Mouse (Mus musculus) kidney, postnatal 0 days (tissue): ENCODE results near the gene Zfand2b. TPM values are rescaled to one million over a fixed set of nuclear protein-coding genes. Genes with fewer than 3 reads are reported as not detected.

ENCODE experiments used
- ATAC-seq: fragments of 200-750 bp; cut with Nextera tagmentation; replicated peaks from 2 replicates; pipeline ENCODE4 v1.8.0; 2017; ENCODE audit warnings: low read depth, moderate number of reproducible peaks, moderate TSS enrichment, moderate library complexity; ENCODE audit not compliant: low FRiP score
- DNase-seq: peaks from one replicate; pipeline ENCODE4 v3.0.0-alpha.2; 2016; ENCODE audit warnings: low spot score
- H3K27ac ChIP-seq: fragments of 300-500 bp; sonication (generic); 2 replicates; pipeline ENCODE4 v1.5.1; 2014; ENCODE audit warnings: mild to moderate bottlenecking
- H3K27me3 ChIP-seq: fragments of 300-500 bp; sonication (generic); 2 replicates; pipeline ENCODE4 v1.6.1; 2014; ENCODE audit warnings: low read length, mixed read lengths; ENCODE audit not compliant: insufficient read depth
- H3K36me3 ChIP-seq: fragments of 300-500 bp; sonication (generic); 2 replicates; pipeline ENCODE4 v1.6.1; 2014; ENCODE audit warnings: low read length, mixed read lengths; ENCODE audit not compliant: insufficient read depth
- H3K4me1 ChIP-seq: fragments of 300-500 bp; sonication (generic); replicated peaks from 2 replicates; pipeline ENCODE4 v1.6.1; 2014; ENCODE audit warnings: antibody characterized with exemption, low read length, mixed read lengths; ENCODE audit not compliant: insufficient read depth
- H3K4me2 ChIP-seq: fragments of 300-500 bp; sonication (generic); 2 replicates; pipeline ENCODE4 v1.6.1; 2014; ENCODE audit warnings: mild to moderate bottlenecking, low read length, moderate library complexity, mixed read lengths
- H3K4me3 ChIP-seq: fragments of 300-500 bp; sonication (generic); replicated peaks from 2 replicates; pipeline ENCODE4 v1.5.1; 2014; ENCODE audit warnings: low read depth, low read length
- H3K9ac ChIP-seq: fragments of 300-500 bp; sonication (generic); 2 replicates; pipeline ENCODE4 v1.6.1; 2014; ENCODE audit warnings: low read depth, low read length
- H3K9me3 ChIP-seq: fragments of 300-500 bp; sonication (generic); replicated peaks from 2 replicates; pipeline ENCODE4 v1.6.1; 2016; ENCODE audit warnings: low read length, inconsistent platforms, mixed read lengths
- CTCF ChIP-seq: IDR thresholded peaks from 2 replicates; pipeline ENCODE4 v1.5.1; 2016; ENCODE audit warnings: antibody characterized with exemption, low read depth, mild to moderate bottlenecking, moderate library complexity
- WGBS: fragments of 180-500 bp; shearing (Covaris S2); extraction: QIAGEN DNeasy Blood & Tissue Kit; methylation state at CpG from one replicate; pipeline ENCODE4 v1.1.7; 2014; 5-methylcytosine and 5-hydroxymethylcytosine counted together
- polyA plus RNA-seq: library from polyadenylated mRNA; unstranded; fragments of >200 nt; fragmentation: Nextera tagmentation; extraction: Ambion mirVana; gene quantifications from 2 replicates; pipeline ENCODE4 v1.2.1, GENCODE M21; 2015

Zfand2b gene
- polyA plus RNA-seq, 1 experiment from 2014 or later, result 47.7 TPM

GRCm38 (mm10) chr1:75142301-75143261, 25.9 kb upstream of the Zfand2b start, which contains the start of the genes Cnppd1 and Retreg2:
Gene Cnppd1, minus strand, starts transcription at chr1:75142711.
Gene Retreg2, plus strand, starts transcription at chr1:75142778.
- H3K36me3 ChIP-seq, result peaks cover 32% of the 10 kb centered on the region
- TF ChIP-seq CTCF, result peak; percentile 60
- H3K27me3 ChIP-seq, result no peaks in the 10 kb centered on the region
- H3K4me2 ChIP-seq, result peak within 1 kb of the TSS; percentile 88
- peak; percentile 95 for DNase-seq
- H3K4me3 ChIP-seq, result peak within 1 kb of the TSS; percentile 73
- peak; percentile 87 for ATAC-seq
- no peaks in the 10 kb centered on the region for H3K9me3 ChIP-seq
- H3K27ac ChIP-seq, result peak within 1 kb of the TSS; percentile 97
- H3K4me1 ChIP-seq, result peaks cover 14% of the 10 kb centered on the region; the same call in 1 of the 2 replicates
- under 1% methylated on average over 80 of the region's 91 CpGs for WGBS
- H3K9ac ChIP-seq, result peak within 1 kb of the TSS; percentile 85

- Histone ChIP-seq H3K36me3 (peaks cover 36% of the 10 kb centered on the region), H3K4me1 (peaks cover 11% of the 10 kb centered on the region; the same call in 1 of the 2 replicates), H3K4me2 (no peak overlapping the region), H3K9ac (no peak overlapping the region), H3K27ac (no peak overlapping the region), H3K4me3 (no peak overlapping the region), H3K9me3 (no peaks in the 10 kb centered on the region), H3K27me3 (no peaks in the 10 kb centered on the region)
- DNase-seq (no peak), ATAC-seq (no peak)
- 96% methylated on average over 3 of the region's 3 CpGs for WGBS
- TF ChIP-seq CTCF, result no peak
Measured at GRCm38 (mm10) chr1:75145589-75145988, 22.9 kb upstream of the Zfand2b start.

- Histone ChIP-seq H3K9ac (no peak overlapping the region), H3K4me2 (no peak overlapping the region), H3K36me3 (peaks cover 36% of the 10 kb centered on the region), H3K9me3 (no peaks in the 10 kb centered on the region), H3K27me3 (no peaks in the 10 kb centered on the region), H3K4me1 (peaks cover 7% of the 10 kb centered on the region; the same call in 1 of the 2 replicates), H3K27ac (no peak overlapping the region), H3K4me3 (no peak overlapping the region)
- TF ChIP-seq CTCF, result no peak
- WGBS, result 82% methylated on average over 7 of the region's 7 CpGs
- DNase-seq (no peak), ATAC-seq (no peak)
Measured at GRCm38 (mm10) chr1:75147411-75148135, 20.9 kb upstream of the Zfand2b start.

GRCm38 (mm10) chr1:75148727-75149126, 19.7 kb upstream of the Zfand2b start:
- peaks cover 36% of the 10 kb centered on the region for H3K36me3 ChIP-seq

GRCm38 (mm10) chr1:75155837-75156236, 12.6 kb upstream of the Zfand2b start:
- ATAC-seq (no peak), DNase-seq (no peak)
- H3K4me3 ChIP-seq, result no peak overlapping the region
- 56% methylated on average over 3 of the region's 3 CpGs for whole genome bisulfite sequencing
- H3K4me1 ChIP-seq, result no peaks in the 10 kb centered on the region
- H3K9ac ChIP-seq, result no peak overlapping the region
- H3K27ac ChIP-seq, result no peak overlapping the region
- no peaks in the 10 kb centered on the region for H3K36me3 ChIP-seq
- no peak overlapping the region for H3K4me2 ChIP-seq
- H3K9me3 ChIP-seq, result no peaks in the 10 kb centered on the region
- no peaks in the 10 kb centered on the region for H3K27me3 ChIP-seq
- no peak for TF ChIP-seq CTCF

More at GRCm38 (mm10) chr1:75148727-75149126, 19.7 kb upstream of the Zfand2b start:
- peaks cover 1% of the 10 kb centered on the region; the same call in 1 of the 2 replicates for H3K4me1 ChIP-seq
- no peaks in the 10 kb centered on the region for H3K9me3 ChIP-seq
- no peak for TF ChIP-seq CTCF
- no peak for DNase-seq
- H3K9ac ChIP-seq, result no peak overlapping the region
- no peak for ATAC-seq
- WGBS, result 93% methylated on average over 4 of the region's 4 CpGs
- no peak overlapping the region for H3K4me2 ChIP-seq
- H3K27me3 ChIP-seq, result no peaks in the 10 kb centered on the region
- no peak overlapping the region for H3K4me3 ChIP-seq
- H3K27ac ChIP-seq, result no peak overlapping the region

GRCm38 (mm10) chr1:75158990-75159389, 9.5 kb upstream of the Zfand2b start:
- ATAC-seq (no peak), DNase-seq (no peak)
- Histone ChIP-seq H3K4me3 (no peak overlapping the region), H3K4me1 (no peaks in the 10 kb centered on the region), H3K36me3 (no peaks in the 10 kb centered on the region), H3K9me3 (no peaks in the 10 kb centered on the region), H3K27me3 (no peaks in the 10 kb centered on the region), H3K4me2 (no peak overlapping the region), H3K27ac (no peak overlapping the region), H3K9ac (no peak overlapping the region)
- TF ChIP-seq CTCF, result no peak
